Mouse (Mus musculus): Measurements from ENCODE around the gene Psmd13.

- no peak for TF ChIP-seq CTCF (IDR thresholded peaks at IDR 0.05; ENCODE audit: extremely low read depth, insufficient read depth, low read length)
- no peak for TF ChIP-seq POLR2A (IDR thresholded peaks at IDR 0.05; ENCODE audit: extremely low read depth, insufficient read depth, low read length)
Observed at GRCm38 (mm10) chr7:140899121-140899520, 17.4 kb downstream of the Psmd13 start.

Measured in cortical plate, adult 2 months (tissue).